Mouse (Mus musculus) spleen, adult 2 months (tissue): ENCODE data around the gene Xcr1.

Experiments
- CTCF ChIP-seq: fragments of 200-500 bp; IDR thresholded peaks from 2 replicates; pipeline ENCODE4 v1.5.1; 2011; ENCODE audit warnings: mild to moderate bottlenecking, inconsistent platforms; ENCODE audit not compliant: insufficient read depth, insufficient read length, insufficient replicate concordance; ENCODE audit errors: extremely low read depth
- POLR2A ChIP-seq: fragments of 200-500 bp; IDR thresholded peaks from 2 replicates; pipeline ENCODE4 v1.6.1; 2011; ENCODE audit warnings: low read depth, low read length, inconsistent platforms

DNA sequence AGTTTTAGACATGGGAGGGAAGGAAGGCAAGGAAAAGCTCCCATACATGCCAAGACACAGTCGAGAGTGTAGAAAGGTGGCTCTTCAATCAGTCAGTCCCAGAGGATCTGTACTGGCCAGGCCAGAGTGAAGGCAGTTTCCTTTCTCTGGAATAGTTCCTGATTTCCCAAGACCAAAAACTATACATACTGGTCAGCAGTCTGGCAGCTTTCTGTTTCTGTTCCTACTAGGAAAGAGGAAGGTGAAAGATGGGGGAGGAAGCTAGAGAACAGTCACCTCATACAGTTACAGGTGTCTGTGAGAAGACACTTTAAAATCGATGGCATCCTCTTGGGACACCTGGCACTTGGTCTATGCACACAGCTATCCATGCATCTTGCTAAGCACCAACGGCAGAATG is 46.4 kb downstream of the Xcr1 start:
- no peak for TF ChIP-seq CTCF
- TF ChIP-seq POLR2A, result no peak
